9 mouse cellular contexts compared by ENCODE assay signal in the genomic region with DNA sequence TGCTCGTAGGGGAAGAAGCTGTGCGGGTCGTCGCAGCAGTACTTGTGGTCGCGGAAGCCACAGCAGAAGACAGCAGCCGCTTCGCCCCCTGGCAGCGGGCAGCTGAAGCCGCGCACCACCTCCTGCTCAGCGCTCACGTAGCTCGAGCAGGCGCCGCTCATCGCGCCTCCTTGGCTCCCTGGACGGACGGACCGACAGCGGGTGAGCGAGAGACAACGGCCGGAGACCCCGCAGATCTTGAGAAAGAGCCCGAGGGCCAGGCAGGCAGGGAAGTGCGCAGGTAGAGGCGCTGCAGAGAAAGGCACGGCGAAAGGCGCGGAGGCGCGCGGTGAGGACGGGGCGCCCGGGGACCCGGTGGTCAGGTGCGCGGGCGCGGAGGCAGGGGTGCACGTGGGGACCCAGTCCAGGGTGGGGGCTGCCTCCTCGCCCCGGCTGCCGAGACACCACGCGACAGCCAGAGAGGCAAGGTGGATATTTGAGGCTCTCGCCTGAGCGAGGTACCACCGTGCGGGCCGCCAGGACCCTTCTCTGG. TPM values are rescaled to one million over a fixed set of nuclear protein-coding genes. Genes with fewer than 3 reads are reported as not detected.
DNase-seq lines count a peak whose midpoint lies in the region; ATAC-seq and TF ChIP-seq lines count a peak whose summit lies in the region.
"Had no signal": no experiment of that assay in that cellular context is flagged by ENCODE, and none has a peak within 500 bp of the region (broad histone marks: within the 10 kb centered on the region; RNA-seq: fewer than 3 reads in every experiment).

A gene (minus strand): TSS at position 167 of the 532 bp plus-strand sequence.

- 2% methylated on average over 55 of the region's 55 CpGs for WGBS in heart, embryonic 14.5 days
- 1% methylated on average over 55 of the region's 55 CpGs for WGBS in liver, embryonic 14.5 days (ENCODE audit: insufficient replicate concordance)
- 2% methylated on average over 54 of the region's 55 CpGs for WGBS in stomach, embryonic 14.5 days

- H3K9ac ChIP-seq in heart, embryonic 14.5 days (ENCODE audit: low read length) = peak within 1 kb of the TSS; percentile 76
- no peak within 1 kb of the TSS for H3K9ac ChIP-seq in liver, embryonic 14.5 days (replicated peaks)
- H3K9ac ChIP-seq in stomach, embryonic 14.5 days (replicated peaks; ENCODE audit: low read depth, low read length) = peak within 1 kb of the TSS; percentile 50; the same call in 1 of the 2 replicates

- ATAC-seq in heart, embryonic 14.5 days (ENCODE audit: insufficient number of reproducible peaks, insufficient read depth, low FRiP score, low read depth) = no peak
- ATAC-seq in liver, embryonic 14.5 days (ENCODE audit: insufficient read depth) = no peak
- 0 out of 2 replicates have a peak, but pooled peaks have one; percentile 34 for ATAC-seq in stomach, embryonic 14.5 days (ENCODE audit: insufficient number of reproducible peaks, insufficient read depth, low FRiP score, low read depth)

- DNase-seq in heart, postnatal 25 days (ENCODE audit: low spot score) = no peak
- DNase-seq in heart, postnatal 10 days = peak; percentile 18 to 38
- no peak for DNase-seq in liver, embryonic 14.5 days (ENCODE audit: low read depth in 3 of 3, low spot score in 3 of 3)
- DNase-seq in urinary bladder, postnatal 36 days (ENCODE audit: low spot score in 2 of 2) = no peak
- DNase-seq in layer of hippocampus, postnatal 14 days (ENCODE audit: low spot score in 2 of 2) = no peak

- no peaks in the 10 kb centered on the region for H3K36me3 ChIP-seq in heart, embryonic 14.5 days (ENCODE audit: control insufficient read depth, insufficient read depth, low read length)
- no peaks in the 10 kb centered on the region for H3K36me3 ChIP-seq in liver, embryonic 14.5 days (replicated peaks; ENCODE audit: control insufficient read depth, insufficient read depth, low read depth)
- no peaks in the 10 kb centered on the region for H3K36me3 ChIP-seq in stomach, embryonic 14.5 days (ENCODE audit: control insufficient read depth, insufficient read depth, low read length)

- TF ChIP-seq CTCF in liver, embryonic 14.5 days (IDR thresholded peaks at IDR 0.05; ENCODE audit: low read depth) = no peak

- no peak within 1 kb of the TSS for H3K27ac ChIP-seq in heart, embryonic 14.5 days (replicated peaks in 1 of 2; ENCODE audit: control insufficient read depth in 1 of 2, insufficient read depth in 1 of 2, low read depth in 2 of 2, low read length in 2 of 2)
- H3K27ac ChIP-seq in brown adipose tissue, adult 24 weeks (replicated peaks; ENCODE audit: low read depth, low read length) = no peak within 1 kb of the TSS
- no peak within 1 kb of the TSS for H3K27ac ChIP-seq in liver, embryonic 14.5 days
- no peak within 1 kb of the TSS for H3K27ac ChIP-seq in stomach, embryonic 14.5 days (ENCODE audit: low read length)
- H3K27ac ChIP-seq: macrophage had no signal

- intact Hi-C loops in heart, postnatal 25 days (cut with DNase I) = no loop called here
- intact Hi-C loops in heart, postnatal 10 days (cut with DNase I) = loop anchor here (2.0 kb wide), 1 partner anchor 40 kb away; no protein-coding TSS in a partner anchor

- peak within 1 kb of the TSS; percentile 93 for H3K4me2 ChIP-seq in heart, embryonic 14.5 days (ENCODE audit: low read length)
- peak within 1 kb of the TSS; percentile 58 for H3K4me2 ChIP-seq in liver, embryonic 14.5 days (ENCODE audit: low read depth)
- H3K4me2 ChIP-seq in stomach, embryonic 14.5 days (replicated peaks; ENCODE audit: low read depth, low read length) = peak within 1 kb of the TSS; percentile 83

- peaks cover 6 to 15% of the 10 kb centered on the region in 2 experiments for H3K4me1 ChIP-seq in heart, embryonic 14.5 days (ENCODE audit: control insufficient read depth in 2 of 2, insufficient read depth in 2 of 2, low read length in 2 of 2)
- H3K4me1 ChIP-seq in brown adipose tissue, adult 24 weeks (ENCODE audit: control insufficient read depth, insufficient read depth, insufficient read length, low read length) = no peaks in the 10 kb centered on the region; the same call in 1 of the 2 replicates
- H3K4me1 ChIP-seq in liver, embryonic 14.5 days (replicated peaks; ENCODE audit: control insufficient read depth in 2 of 2, insufficient read depth in 2 of 2, low read length in 1 of 2) = peaks cover 0 to 2% of the 10 kb centered on the region in 2 experiments; a peak in 1 of 4 replicates
- H3K4me1 ChIP-seq in stomach, embryonic 14.5 days (ENCODE audit: control insufficient read depth, insufficient read depth, low read length) = peaks cover 5% of the 10 kb centered on the region

- TF ChIP-seq EP300 in liver, embryonic 14.5 days (IDR thresholded peaks at IDR 0.05; ENCODE audit: low read depth) = no peak

- H3K27me3 ChIP-seq in heart, embryonic 14.5 days (ENCODE audit: control insufficient read depth, insufficient read depth, low read length) = peaks cover 13% of the 10 kb centered on the region
- peaks cover 23% of the 10 kb centered on the region for H3K27me3 ChIP-seq in liver, embryonic 14.5 days (ENCODE audit: control insufficient read depth, insufficient read depth, low read length)
- H3K27me3 ChIP-seq in stomach, embryonic 14.5 days (ENCODE audit: control insufficient read depth, insufficient read depth, low read length) = no peaks in the 10 kb centered on the region

- peak within 1 kb of the TSS; percentile 44 to 57 for H3K4me3 ChIP-seq in heart, embryonic 14.5 days (ENCODE audit: control insufficient read depth in 1 of 2, insufficient read depth in 1 of 2, low read depth in 1 of 2, low read length in 2 of 2)
- peak within 1 kb of the TSS; percentile 44 for H3K4me3 ChIP-seq in brown adipose tissue, adult 24 weeks (ENCODE audit: insufficient read depth, low read depth, low read length)
- H3K4me3 ChIP-seq in liver, embryonic 14.5 days (ENCODE audit: insufficient read depth in 1 of 2, low read depth in 2 of 2, low read length in 2 of 2) = peak within 1 kb of the TSS; percentile 24 to 33
- H3K4me3 ChIP-seq in stomach, embryonic 14.5 days (ENCODE audit: low read depth, low read length) = peak within 1 kb of the TSS; percentile 41

- no peaks in the 10 kb centered on the region for H3K9me3 ChIP-seq in heart, embryonic 14.5 days (ENCODE audit: control insufficient read depth, low read length)
- no peaks in the 10 kb centered on the region for H3K9me3 ChIP-seq in liver, embryonic 14.5 days (ENCODE audit: control insufficient read depth, low read length)
- no peaks in the 10 kb centered on the region for H3K9me3 ChIP-seq in stomach, embryonic 14.5 days (ENCODE audit: control insufficient read depth, low read depth, low read length)

RNA-seq across cellular contexts. Expression of the gene that starts here (rescaled TPM):
- polyA plus RNA-seq in heart, embryonic 14.5 days (2014; fragmentation: Nextera tagmentation; extraction: Ambion mirVana) = 1.1 and 2.0 TPM in 2 replicates
- not detected for total RNA-seq in heart, postnatal 25 days (2021)
- polyA plus RNA-seq in brown adipose tissue, adult 24 weeks (2012; ENCODE audit: insufficient read depth, insufficient read length, missing spikeins) = not detected in 2 replicates
- total RNA-seq in heart, postnatal 10 days (2021) = not detected
- 0.14 and 0.20 TPM in 2 replicates for polyA plus RNA-seq in liver, embryonic 14.5 days (2012; rRNA removed)
- polyA plus RNA-seq in liver, embryonic 14.5 days (2014; fragmentation: Nextera tagmentation; extraction: Ambion mirVana) = 0.29 TPM in 1 of 2 replicates, not detected in the other
- 2.0 and 2.8 TPM in 2 replicates for polyA plus RNA-seq in stomach, embryonic 14.5 days (2014; fragmentation: Nextera tagmentation; extraction: Ambion mirVana)
- total RNA-seq in layer of hippocampus, postnatal 14 days (2021) = not detected
- polyA plus RNA-seq: macrophage had no signal

Comparison
In these comparisons a context has a peak if more than half of its experiments do, and no peak if none do; other contexts are left out.
1. Peak in DNase-seq in heart, postnatal 10 days; RNA of the gene not detected or under 1 TPM.